Mouse (Mus musculus) c-Kit-positive CD71-positive TER-119-positive erythroid progenitor cells, embryonic 14.5 days (primary cell): ENCODE measurements at regions not wholly inside any gene's neighbourhood (a gene's known extent, or its start where the extent isn't known, plus 50 kb on each side); places are given as distances from the start of the nearest gene placed in this dataset.

Source experiments
- DNase-seq: peaks from one replicate; pipeline ENCODE4 v3.0.0-alpha.2; 2013; ENCODE audit warnings: low spot score

DNA sequence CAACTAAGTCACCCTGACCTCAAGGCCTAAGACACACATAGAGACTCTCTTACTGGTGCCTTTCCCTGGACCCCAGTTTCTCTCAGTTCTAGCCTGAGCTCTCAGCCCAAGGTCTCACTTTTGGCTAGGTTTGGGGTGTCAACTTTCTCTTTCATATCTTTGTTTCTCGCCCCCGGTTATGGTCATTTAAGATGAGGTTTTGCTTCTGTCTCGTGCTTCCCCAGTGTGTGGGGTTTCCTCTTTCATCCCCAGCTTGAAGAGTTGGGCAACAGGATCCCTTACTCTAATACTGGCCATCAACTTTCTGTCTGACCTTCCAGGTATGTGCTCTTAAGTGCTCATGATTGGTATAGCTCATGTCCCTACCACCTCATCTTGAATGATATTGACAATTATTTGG is 67.5 kb downstream of the Lmo4 start:
- DNase-seq, result no peak

DNA sequence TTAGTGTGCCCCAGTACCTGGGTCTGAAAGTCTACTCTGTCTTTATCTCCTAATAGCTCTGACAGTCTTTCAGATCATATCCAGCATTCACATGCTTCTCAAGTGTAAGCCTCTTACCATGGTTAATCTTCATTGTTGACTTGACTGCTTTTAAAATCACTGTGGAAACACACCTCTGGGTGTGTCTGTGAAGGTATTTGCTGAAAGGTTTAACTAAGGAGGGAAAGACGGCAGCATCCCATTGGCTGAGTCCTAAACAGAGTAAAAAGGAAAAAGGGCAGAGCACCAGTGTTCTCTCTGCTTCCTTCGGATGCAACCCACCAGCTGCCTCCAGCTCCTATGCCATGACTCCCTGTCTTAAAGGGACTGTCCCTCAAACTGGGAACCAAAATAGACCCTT is 68.6 kb downstream of the Lmo4 start:
- DNase-seq, result no peak

DNA sequence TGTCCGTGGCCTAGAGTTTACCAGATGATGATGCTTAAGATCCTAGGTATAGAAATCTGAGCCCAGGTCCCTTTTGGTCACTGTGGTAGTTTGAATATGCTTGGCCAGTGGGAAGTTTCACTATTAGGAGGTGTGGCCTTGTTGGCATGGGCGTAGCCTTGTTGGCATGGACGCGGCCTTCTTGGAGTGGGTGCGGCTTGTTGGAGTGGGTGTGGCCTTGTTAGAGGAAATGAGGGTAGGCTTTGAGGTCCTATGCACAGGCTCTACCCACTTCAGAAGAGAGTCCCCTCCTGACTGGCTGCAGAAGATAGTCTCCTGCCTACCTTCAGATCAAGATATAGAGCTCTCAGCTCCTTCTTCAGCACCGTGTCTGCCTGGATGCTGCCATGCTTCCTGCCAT is 69.4 kb downstream of the Lmo4 start:
- no peak for DNase-seq

DNA sequence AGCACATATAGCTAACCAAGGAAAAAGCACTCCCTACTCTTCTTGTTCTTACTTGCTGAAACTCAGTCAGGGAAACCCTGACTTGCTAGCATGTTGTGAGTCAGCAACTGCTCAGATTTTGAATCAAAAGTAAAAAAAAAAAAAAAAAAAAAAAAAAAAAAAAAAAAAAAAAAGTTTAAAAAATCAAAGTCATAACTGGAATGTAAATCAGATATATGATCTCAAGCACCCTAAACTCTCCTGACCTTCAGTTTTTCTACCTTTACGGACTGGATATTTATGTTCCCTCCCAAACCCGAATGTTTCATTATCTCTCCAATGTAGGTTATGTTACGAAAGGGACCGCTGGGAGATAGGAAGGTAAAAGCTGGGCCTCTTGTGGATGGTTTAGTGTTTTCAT is 77.0 kb downstream of the Lmo4 start:
- no peak for DNase-seq

DNA sequence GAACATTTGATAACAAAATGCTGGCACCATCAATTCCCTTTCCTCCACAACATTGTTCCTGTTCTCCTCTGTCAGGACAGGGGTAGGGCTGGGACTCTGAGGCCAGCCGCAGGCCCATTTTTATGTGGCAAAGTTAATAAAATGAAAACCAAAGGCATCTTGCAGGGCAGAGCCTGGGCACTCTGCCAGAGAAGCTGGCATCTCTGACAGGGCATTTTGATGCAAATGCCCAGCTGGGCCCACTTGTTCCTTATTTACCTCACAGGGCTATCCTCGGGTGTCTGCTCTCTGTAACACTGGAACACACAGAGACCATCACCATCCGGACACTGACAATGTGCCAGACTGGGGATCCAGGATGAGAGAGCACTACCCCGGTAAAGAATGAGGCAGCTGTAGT is 80.7 kb downstream of the Lmo4 start:
- no peak for DNase-seq

DNA sequence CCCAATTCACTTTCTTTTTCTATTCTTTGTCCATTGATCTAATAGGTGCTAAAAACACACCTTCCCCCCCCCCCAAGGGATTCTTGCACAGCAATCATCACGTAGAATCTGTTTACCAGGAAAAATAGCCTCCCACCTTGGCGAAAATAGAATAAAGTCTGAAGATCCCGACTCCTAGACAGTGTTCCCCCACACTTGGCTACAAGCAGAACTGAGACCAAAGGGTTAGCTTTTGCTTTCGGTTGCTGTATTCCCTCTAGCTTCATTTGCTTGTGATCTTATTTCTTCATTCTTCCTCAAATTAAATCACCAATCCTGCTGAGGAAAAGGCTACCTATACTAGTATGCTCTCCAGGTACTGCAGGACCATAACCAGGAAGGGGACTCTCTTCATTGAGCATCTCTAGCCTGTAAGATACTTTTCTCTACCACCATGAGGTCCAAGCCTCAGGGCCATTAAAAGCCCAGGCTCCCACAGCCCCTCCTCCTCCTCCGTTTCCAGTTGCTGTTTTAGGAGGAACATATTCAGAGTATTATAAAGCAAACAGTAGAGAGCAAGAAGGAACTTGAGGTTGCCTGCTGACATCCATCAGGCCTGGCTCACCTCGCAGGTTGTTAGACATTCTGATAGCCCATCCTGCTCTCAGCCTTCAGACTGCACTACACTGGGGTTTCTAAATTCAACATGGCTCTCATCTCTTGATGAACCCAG is 81.5 kb downstream of the Lmo4 start:
- no peak for DNase-seq

DNA sequence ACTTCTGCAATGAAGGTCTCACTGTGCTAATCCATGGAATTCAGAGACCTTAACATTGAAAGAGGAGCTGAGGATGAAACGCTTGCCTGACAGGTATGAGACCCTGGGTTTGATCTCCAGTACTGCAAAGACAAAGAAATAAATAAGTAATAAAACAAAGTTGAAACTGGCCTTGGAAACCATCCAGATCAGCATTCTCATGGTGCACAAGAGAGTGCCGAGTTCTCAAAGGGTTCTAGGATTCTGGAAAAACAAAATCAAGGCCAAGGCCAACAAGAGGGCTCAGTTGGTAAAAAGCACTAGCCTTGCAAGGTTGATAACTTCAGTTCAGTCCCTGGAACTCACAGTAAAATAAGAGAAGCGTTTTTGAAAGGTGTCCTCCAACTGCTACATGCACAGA is 85.9 kb downstream of the Lmo4 start:
- no peak for DNase-seq

DNA sequence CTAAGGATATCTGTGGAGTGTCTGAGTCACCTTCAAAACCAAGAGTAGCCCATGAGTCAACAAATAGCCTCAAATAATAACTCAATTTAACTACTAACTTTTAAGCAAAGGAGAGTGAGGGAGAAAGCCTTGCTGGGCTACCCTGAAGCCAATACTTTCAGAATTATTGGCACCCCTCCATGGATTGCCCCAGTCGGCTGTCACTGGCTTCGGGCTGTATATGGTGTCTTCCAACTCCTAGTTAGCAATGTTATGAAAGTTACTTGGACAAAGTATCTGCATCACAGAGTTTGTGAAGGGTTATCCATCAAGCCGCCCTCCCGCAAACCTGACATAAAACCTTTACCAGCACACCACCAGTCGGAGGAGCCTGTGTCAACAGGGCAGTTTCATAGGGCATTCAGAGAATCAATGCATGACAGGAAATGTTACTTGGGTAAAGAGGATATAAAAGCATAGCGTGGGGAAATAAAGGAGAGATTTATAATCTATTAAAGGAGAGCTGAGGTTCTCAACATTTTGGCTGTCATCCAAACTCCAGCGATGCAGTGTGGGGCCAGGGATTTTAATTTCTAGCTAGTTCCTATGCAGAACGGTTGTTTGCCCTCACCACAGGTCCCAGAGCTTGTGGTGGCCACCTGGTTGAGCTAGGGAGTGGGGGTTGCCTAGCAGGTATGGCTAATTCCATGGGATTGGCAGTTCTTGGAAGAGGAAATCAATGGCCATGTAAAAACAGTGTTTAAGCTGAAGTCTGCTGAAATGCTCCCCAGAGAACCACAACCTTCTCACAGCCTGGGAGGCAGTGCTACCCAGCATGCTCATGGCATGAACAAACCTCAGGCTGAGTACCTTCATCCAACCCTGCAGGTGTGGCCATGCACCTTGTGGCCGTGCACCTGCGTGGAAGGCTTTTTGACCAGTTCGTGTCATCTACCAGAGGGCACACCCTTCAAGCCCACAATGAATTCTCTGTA is 91.1 kb downstream of the Lmo4 start:
- no peak for DNase-seq

DNA sequence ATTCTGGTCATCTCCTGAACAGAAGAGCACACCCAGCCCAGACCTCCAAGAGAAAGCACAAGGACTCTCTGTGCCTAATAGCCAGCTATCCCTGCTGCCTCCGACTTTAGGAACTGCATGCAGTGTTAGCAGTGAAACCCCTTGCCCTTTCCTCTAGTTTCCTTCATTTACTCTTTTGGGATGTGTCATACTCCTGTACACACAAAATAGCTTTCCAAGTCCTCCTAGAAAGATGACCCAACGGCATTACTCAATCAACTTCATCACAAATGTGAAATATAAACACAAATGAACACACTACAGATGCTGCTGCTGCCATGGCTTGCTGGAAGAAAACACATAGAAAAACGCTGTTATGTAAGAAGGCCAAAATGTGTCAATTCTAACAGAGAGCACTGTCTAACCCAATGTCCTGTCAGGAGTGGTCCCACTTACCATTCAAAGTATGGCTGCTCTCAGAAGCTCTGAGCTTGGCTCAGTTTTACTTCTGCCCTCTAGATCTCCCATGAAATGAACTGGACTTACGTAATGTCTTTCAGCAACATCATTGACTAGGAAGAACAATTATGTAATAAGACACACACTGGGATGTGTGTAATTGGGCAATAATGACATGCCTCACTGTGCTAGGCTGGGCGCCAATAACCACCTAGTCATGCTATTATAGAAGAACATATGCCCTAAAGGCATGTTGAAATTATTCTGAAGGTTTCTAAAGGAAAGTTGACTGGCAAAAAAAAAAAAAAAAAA is 94.5 kb downstream of the Lmo4 start:
- no peak for DNase-seq

DNA sequence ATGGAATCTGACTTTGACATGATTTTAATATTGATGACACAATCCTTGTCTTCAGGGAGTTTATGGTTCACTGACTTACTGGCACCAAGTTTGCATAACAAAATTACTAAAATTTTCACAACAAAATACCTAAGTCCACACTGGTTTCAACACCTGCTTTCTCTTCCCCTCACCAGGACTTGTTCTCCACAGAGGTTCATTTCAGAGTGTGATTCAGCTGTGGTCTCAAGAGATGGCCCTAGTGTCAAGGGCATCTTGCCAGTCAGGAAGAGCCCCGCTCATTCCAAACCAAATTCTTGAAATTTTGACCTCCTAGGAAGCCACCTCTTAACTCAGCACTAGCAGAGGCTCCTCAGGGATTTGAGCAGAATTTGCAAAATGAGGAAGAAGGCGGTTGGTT is 95.3 kb downstream of the Lmo4 start:
- DNase-seq, result no peak

DNA sequence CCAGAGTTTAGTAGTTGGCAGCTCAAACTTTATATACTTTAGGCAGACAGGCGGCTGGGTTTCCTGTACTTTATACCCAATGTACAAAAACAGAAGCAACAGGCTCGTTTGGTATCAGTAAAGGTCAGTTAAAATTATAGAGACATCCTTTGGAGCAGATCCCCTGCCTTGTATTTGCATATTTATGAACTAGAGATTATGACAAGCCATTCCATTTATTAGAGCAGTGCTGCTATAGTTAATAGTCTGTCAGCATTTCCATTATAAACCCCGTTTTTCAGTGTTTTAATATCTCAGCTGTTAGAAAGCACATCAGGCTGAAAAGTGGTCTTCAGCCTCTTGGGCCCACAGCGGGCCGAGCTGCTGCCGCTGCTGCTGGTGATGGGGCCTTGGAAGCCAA is 96.7 kb downstream of the Lmo4 start:
- no peak for DNase-seq

DNA sequence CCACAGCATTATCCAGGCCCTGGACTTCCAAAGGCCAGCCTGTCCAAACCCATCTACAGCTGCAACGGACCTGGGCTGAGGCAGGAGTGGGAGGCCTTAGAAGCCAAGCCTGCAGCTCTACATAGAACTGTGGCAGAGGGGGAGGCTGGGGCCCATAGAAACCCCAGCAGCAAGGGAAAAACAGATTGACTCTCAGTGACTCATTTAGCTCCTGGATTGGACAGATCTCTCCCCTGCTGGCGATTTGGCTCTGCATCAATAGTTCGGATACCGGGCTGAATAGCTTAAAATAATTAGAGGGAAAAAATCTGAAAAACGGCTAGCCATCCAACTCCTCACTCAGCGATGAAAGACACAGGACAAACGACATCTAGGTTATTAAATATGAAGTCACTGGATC is 97.4 kb downstream of the Lmo4 start:
- no peak for DNase-seq

DNA sequence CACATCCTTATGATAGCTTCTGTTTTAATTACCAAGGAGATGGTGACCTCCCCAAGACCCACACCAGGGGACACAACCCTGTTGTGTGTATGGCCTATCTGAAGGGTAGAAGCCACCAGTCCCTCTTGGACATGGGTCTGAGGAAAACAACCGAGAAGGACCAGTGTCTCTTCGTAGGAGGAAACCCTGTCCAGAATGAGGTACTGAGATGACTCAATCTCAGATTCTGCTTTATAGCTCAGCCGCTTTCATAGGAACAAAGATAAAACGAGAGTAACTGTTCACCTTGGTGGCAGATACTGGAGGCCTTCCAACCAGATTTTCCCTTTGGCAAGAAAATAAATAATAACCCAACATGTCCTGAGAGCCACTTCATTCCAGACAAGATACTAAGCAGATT is 100.7 kb downstream of the Lmo4 start:
- DNase-seq, result no peak

DNA sequence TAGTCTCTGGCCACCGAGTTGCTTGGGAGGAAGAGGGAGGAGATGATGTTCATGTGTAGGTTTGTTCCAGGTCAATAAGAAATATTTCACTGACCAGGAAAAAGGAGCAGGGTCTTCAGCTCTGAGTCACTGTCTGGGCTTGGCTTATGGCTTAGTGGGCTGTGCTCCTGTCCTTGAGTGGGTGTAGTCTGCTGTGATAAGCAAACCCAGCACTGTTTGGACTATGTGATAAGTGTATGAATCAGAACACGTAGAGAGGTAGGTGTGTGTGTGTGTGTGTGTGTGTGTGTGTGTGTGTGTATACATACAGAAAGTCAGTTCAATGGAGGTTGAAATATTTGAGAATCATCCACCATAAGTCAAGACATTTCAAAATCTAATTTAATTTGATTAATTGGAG is 105.6 kb downstream of the Lmo4 start:
- no peak for DNase-seq

DNA sequence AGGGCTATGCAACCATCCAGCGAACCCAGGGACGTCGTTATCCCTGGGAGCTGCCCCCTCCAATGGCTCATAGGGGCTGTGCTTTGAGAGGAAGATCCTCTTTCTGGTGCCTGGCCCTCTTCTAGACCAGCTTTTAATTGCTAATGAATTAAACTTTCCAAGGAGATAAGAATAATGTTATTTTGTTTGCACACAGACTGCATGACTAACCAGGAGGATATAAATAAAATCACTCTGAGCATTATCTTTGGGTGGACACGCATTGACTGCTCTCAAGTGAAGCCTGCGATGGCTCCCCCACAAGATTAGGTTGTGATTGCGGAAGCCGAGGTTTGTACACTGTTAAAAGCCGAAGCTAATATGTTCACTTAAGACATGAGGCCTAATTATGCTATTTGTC is 106.3 kb downstream of the Lmo4 start:
- DNase-seq, result no peak

DNA sequence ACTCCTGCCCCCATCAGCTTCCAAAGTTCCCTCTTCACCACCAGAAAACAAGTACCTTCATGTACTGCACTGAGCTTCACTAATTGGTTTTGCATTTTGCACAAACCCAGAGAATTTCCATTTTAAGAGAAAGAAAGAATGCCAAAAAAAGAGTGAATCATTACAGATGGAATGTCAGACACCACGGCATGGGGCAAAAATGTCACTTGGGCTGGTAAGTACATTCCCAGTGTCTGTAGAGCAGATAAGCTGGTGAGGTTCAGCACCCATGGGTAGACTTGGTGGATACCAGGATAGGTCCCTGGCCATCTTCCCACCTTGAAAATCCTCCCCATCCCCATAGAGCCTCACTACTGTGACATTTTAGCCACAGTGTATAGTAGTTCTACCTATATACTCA is 113.8 kb downstream of the Lmo4 start:
- DNase-seq, result no peak

DNA sequence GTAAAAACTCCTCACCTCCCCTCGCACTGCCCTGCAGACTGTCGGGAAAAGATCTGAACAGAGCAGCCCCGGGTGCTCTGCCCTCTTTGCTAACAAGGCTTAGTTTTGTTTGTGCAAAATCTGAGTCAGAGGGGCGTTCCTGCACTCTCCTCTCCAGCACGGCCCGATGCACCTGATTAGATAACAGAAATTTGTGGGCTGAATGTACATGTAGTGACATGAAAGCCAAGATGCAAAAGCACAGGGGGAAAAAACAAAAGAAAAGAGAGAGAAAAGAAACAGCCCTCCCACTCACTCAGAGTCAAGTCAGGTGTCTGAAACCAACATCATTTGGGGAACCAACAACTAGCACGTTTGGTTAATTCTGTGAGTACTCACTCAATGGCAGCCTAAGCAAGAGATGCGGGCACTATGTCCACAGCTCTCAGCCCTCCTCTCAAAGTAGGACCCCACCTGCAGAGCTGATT is 115.2 kb downstream of the Lmo4 start:
- DNase-seq, result no peak

DNA sequence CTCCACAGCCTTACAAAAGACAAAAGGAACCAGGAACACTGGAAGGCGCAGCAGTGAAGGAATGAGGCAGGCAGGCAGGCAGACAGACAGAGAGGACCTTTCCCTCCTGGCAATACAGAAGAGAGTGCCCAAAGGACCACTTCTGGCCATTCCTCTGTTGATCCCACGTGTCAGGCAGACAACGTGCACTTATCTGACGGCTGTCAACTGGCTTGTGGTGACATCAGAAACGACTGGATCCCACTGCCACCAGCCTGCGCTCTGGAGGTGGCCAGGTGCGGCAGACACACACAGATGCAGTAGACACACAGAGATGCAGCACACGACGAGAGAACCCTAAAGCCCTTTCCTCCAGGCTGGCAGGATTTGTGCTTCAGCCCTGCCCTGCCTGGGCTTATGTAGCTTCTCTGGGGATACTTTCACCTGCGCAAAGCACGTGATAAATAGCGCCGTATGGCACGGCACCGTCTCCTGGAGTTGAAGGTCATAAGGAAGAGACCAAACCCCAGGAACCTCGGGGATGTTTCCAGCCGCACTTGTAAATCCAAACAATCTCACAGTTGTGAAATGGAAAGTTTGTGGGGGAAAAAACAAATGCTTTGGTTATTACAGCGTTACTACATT is 116.6 kb downstream of the Lmo4 start:
- DNase-seq, result no peak

DNA sequence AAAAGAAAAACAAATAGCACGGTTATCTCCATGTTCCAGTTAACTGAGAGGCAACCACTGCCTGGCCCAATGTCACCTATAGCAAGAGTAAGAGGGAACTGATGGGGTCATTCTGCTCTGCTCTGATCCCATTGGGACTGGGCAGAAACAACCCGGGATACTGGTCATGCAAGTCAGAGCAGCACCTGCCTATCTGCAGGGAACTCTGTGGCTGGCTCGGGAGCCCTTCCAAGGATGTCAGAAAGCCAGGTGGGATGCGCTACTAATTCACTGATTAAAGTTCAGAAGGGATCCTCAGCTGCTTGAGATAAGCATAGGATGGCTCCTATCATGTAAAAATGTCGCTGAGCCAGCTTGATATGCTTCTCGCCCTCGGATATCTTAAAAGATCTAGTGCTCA is 117.2 kb downstream of the Lmo4 start:
- DNase-seq, result no peak

DNA sequence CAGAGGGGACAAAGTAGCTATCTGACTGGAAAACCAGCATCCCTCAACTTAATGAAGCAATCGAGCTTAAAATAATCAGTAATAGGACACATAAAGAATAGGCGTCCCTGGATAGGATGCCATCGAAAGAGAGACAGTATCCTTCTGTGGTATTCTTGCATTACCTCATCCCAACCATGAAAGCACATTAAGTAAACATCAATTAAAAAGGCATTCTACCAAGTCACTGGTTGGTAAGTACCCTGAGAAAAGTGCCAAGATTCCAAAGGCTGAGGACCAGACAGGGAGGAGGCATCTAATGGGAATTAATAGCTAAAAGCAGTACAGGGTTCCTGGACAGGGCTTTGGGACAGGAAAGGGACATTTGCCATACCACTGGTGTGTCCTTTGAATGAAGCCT is 118.8 kb downstream of the Lmo4 start:
- no peak for DNase-seq

DNA sequence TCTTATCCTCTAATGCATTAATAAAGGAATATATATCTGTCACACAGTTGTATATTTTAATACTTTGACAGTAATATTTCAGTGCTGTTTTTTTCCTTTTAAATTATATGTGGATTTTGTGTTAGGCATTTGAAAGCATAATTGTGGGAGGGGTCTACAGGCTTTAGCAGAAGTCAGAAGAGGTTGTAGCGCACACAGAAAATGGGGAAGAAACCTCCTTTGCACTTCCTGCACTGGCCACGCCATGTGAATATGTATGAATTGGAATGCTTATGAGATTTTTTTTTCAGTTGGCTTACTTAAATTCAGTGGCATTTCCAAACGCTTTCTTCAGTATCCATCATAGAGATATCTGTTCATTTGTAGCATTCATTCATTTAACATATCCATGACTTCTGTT is 125.1 kb downstream of the Lmo4 start:
- no peak for DNase-seq
